Mouse (Mus musculus): ENCODE measurements around the gene St6gal1. TPM values are rescaled to one million over a fixed set of nuclear protein-coding genes. Genes with fewer than 3 reads are reported as not detected.

The St6gal1 gene
- polyA plus RNA-seq, 1 experiment, result 8.3 TPM

- WGBS, result 95% methylated on average over 6 of the region's 6 CpGs
- no peak for DNase-seq (ENCODE audit: low read depth, low spot score)
Measured at GRCm38 (mm10) chr16:23289424-23289823, 64.9 kb downstream of the St6gal1 start.

GRCm38 (mm10) chr16:23290171-23290570, 65.6 kb downstream of the St6gal1 start:
- no peak for DNase-seq (ENCODE audit: low read depth, low spot score)
- WGBS, result 62% methylated on average over 9 of the region's 9 CpGs

GRCm38 (mm10) chr16:23291521-23291920, 67.0 kb downstream of the St6gal1 start:
- DNase-seq (ENCODE audit: low read depth, low spot score), result no peak
- 51% methylated on average over 5 of the region's 5 CpGs for WGBS

GRCm38 (mm10) chr16:23294236-23294635, 69.7 kb downstream of the St6gal1 start:
- DNase-seq (ENCODE audit: low read depth, low spot score), result no peak
- 58% methylated on average over 3 of the region's 3 CpGs for WGBS

- WGBS, result 90% methylated on average over 6 of the region's 6 CpGs
Measured at GRCm38 (mm10) chr16:23294747-23295146, 70.2 kb downstream of the St6gal1 start.

GRCm38 (mm10) chr16:23295720-23296119, 71.2 kb downstream of the St6gal1 start:
- 74% methylated on average over 5 of the region's 5 CpGs for WGBS
- no peak for DNase-seq (ENCODE audit: low read depth, low spot score)

More at GRCm38 (mm10) chr16:23294747-23295146, 70.2 kb downstream of the St6gal1 start:
- DNase-seq (ENCODE audit: low read depth, low spot score), result no peak

GRCm38 (mm10) chr16:23296721-23297120, 72.2 kb downstream of the St6gal1 start:
- DNase-seq (ENCODE audit: low read depth, low spot score), result no peak
- WGBS, result 84% methylated on average over 3 of the region's 3 CpGs

- no peak for DNase-seq (ENCODE audit: low read depth, low spot score)
- 86% methylated on average over 3 of the region's 3 CpGs for WGBS
Measured at GRCm38 (mm10) chr16:23298441-23298840, 73.9 kb downstream of the St6gal1 start.

GRCm38 (mm10) chr16:23298911-23299310, 74.4 kb downstream of the St6gal1 start:
- DNase-seq (ENCODE audit: low read depth, low spot score), result no peak
- 98% methylated on average over 3 of the region's 3 CpGs for WGBS

- 45% methylated on average over 7 of the region's 7 CpGs for WGBS
- no peak for DNase-seq (ENCODE audit: low read depth, low spot score)
Measured at GRCm38 (mm10) chr16:23299904-23300740, 75.6 kb downstream of the St6gal1 start.

GRCm38 (mm10) chr16:23301762-23302161, 77.2 kb downstream of the St6gal1 start:
- 89% methylated on average over 7 of the region's 7 CpGs for WGBS
- no peak for DNase-seq (ENCODE audit: low read depth, low spot score)

GRCm38 (mm10) chr16:23305830-23306623, 81.5 kb downstream of the St6gal1 start:
- 65% methylated on average over 10 of the region's 10 CpGs for WGBS
- DNase-seq (ENCODE audit: low read depth, low spot score), result no peak

- 75% methylated on average over 12 of the region's 12 CpGs for WGBS
- DNase-seq (ENCODE audit: low read depth, low spot score), result no peak
Measured at GRCm38 (mm10) chr16:23307142-23307968, 82.8 kb downstream of the St6gal1 start.

- no peak for DNase-seq (ENCODE audit: low read depth, low spot score)
- 83% methylated on average over 4 of the region's 4 CpGs for WGBS
Measured at GRCm38 (mm10) chr16:23308012-23308554, 83.5 kb downstream of the St6gal1 start.

GRCm38 (mm10) chr16:23309080-23309479, 84.5 kb downstream of the St6gal1 start:
- DNase-seq (ENCODE audit: low read depth, low spot score), result no peak
- 76% methylated on average over 4 of the region's 4 CpGs for WGBS

GRCm38 (mm10) chr16:23312604-23313003, 88.1 kb downstream of the St6gal1 start:
- 93% methylated on average over 9 of the region's 9 CpGs for WGBS
- no peak for DNase-seq (ENCODE audit: low read depth, low spot score)

GRCm38 (mm10) chr16:23314790-23315189, 90.2 kb downstream of the St6gal1 start:
- DNase-seq (ENCODE audit: low read depth, low spot score), result no peak
- WGBS, result 57% methylated on average over 7 of the region's 7 CpGs

- 20% methylated on average over 7 of the region's 7 CpGs for WGBS
- no peak for DNase-seq (ENCODE audit: low read depth, low spot score)
Measured at GRCm38 (mm10) chr16:23317411-23318047, 93.0 kb downstream of the St6gal1 start.

GRCm38 (mm10) chr16:23320025-23320424, 95.5 kb downstream of the St6gal1 start:
- no peak for DNase-seq (ENCODE audit: low read depth, low spot score)
- 71% methylated on average over 3 of the region's 3 CpGs for WGBS

Data from large intestine, adult 2 months (tissue).